Mouse (Mus musculus): ENCODE measurements around the gene Abcc6.
A peak's percentile ranks its signal among the peaks of the same experiment; 100 is the strongest.

Abcc6 gene

GRCm38 (mm10) chr7:46030145-46030488 is at the start of gene Abcc6:
TSS of gene Abcc6 (minus strand) at chr7:46030302.
- DNase-seq (ENCODE audit: low read depth, low spot score) = no peak

GRCm38 (mm10) chr7:46077675-46078074 is 47.6 kb upstream of the Abcc6 start:
- no peak for DNase-seq (ENCODE audit: low read depth, low spot score)

GRCm38 (mm10) chr7:46076844-46077243 is 46.7 kb upstream of the Abcc6 start:
- DNase-seq (ENCODE audit: low read depth, low spot score) = no peak

- DNase-seq (ENCODE audit: low read depth, low spot score) = no peak
Observed at GRCm38 (mm10) chr7:46068831-46069230, 38.7 kb upstream of the Abcc6 start.

- DNase-seq (ENCODE audit: low read depth, low spot score) = no peak
Observed at GRCm38 (mm10) chr7:46063296-46063695, 33.2 kb upstream of the Abcc6 start.

- DNase-seq (ENCODE audit: low read depth, low spot score) = no peak
Observed at GRCm38 (mm10) chr7:46061614-46062013, 31.5 kb upstream of the Abcc6 start.

- no peak for DNase-seq (ENCODE audit: low read depth, low spot score)
Observed at GRCm38 (mm10) chr7:46060688-46061087, 30.6 kb upstream of the Abcc6 start.

- DNase-seq (ENCODE audit: low read depth, low spot score) = no peak
Observed at GRCm38 (mm10) chr7:46058882-46059281, 28.8 kb upstream of the Abcc6 start.

- no peak for DNase-seq (ENCODE audit: low read depth, low spot score)
Observed at GRCm38 (mm10) chr7:46053566-46053965, 23.5 kb upstream of the Abcc6 start.

- DNase-seq (ENCODE audit: low read depth, low spot score) = no peak
Observed at GRCm38 (mm10) chr7:46052161-46052821, 22.2 kb upstream of the Abcc6 start.

- no peak for DNase-seq (ENCODE audit: low read depth, low spot score)
Observed at GRCm38 (mm10) chr7:46049981-46050380, 19.9 kb upstream of the Abcc6 start.

GRCm38 (mm10) chr7:46047873-46048562 is 17.9 kb upstream of the Abcc6 start:
- no peak for DNase-seq (ENCODE audit: low read depth, low spot score)

GRCm38 (mm10) chr7:46045882-46046281 is 15.8 kb upstream of the Abcc6 start:
- DNase-seq (ENCODE audit: low read depth, low spot score) = no peak

- no peak for DNase-seq (ENCODE audit: low read depth, low spot score)
Observed at GRCm38 (mm10) chr7:46044106-46044505, 14.0 kb upstream of the Abcc6 start.

- DNase-seq (ENCODE audit: low read depth, low spot score) = no peak
Observed at GRCm38 (mm10) chr7:46039873-46040272, 9.8 kb upstream of the Abcc6 start.

- no peak for DNase-seq (ENCODE audit: low read depth, low spot score)
Observed at GRCm38 (mm10) chr7:46037433-46037832, 7.3 kb upstream of the Abcc6 start.

GRCm38 (mm10) chr7:46035468-46035867 is 5.4 kb upstream of the Abcc6 start:
- no peak for DNase-seq (ENCODE audit: low read depth, low spot score)

GRCm38 (mm10) chr7:46034991-46035390 is 4.9 kb upstream of the Abcc6 start:
- no peak for DNase-seq (ENCODE audit: low read depth, low spot score)

GRCm38 (mm10) chr7:46033870-46034337 is 3.8 kb upstream of the Abcc6 start:
- no peak for DNase-seq (ENCODE audit: low read depth, low spot score)

- peak; percentile 92 for DNase-seq (ENCODE audit: low read depth, low spot score)
Observed at GRCm38 (mm10) chr7:46033109-46033869, 3.2 kb upstream of the Abcc6 start, which contains the start of gene Nomo1. TSS of gene Nomo1 (plus strand) at chr7:46033698.

- DNase-seq (ENCODE audit: low read depth, low spot score) = no peak
Observed at GRCm38 (mm10) chr7:46031075-46031474, 973 bp upstream of the Abcc6 start.
